Mouse (Mus musculus) olfactory bulb, adult 2 months (tissue): ENCODE data around the gene Nol11. TPM values are rescaled to one million over a fixed set of nuclear protein-coding genes. Genes with fewer than 3 reads are reported as not detected.

Experiments used
- H3K27ac ChIP-seq: fragments of 200-500 bp; 2 replicates; pipeline ENCODE4 v1.5.1; 2012; ENCODE audit warnings: low read depth, low read length; ENCODE audit not compliant: insufficient read depth
- H3K4me1 ChIP-seq: fragments of 200-500 bp; 2 replicates; pipeline ENCODE4 v1.6.1; 2012; ENCODE audit warnings: low read length; ENCODE audit not compliant: control insufficient read depth, insufficient read depth
- H3K4me3 ChIP-seq: fragments of 200-500 bp; 2 replicates; pipeline ENCODE4 v1.5.1; 2012; ENCODE audit warnings: mild to moderate bottlenecking, low read depth, low read length, moderate library complexity; ENCODE audit not compliant: insufficient read depth
- CTCF ChIP-seq: fragments of 200-500 bp; IDR thresholded peaks from 2 replicates; pipeline ENCODE4 v1.5.1; 2012; ENCODE audit warnings: low read depth, mild to moderate bottlenecking, low read length, moderate library complexity; ENCODE audit not compliant: insufficient read depth
- POLR2A ChIP-seq: fragments of 200-500 bp; IDR thresholded peaks from 2 replicates; pipeline ENCODE4 v1.6.1; 2012; ENCODE audit warnings: mild to moderate bottlenecking, low read depth, low read length, moderate library complexity; ENCODE audit not compliant: insufficient read depth
- WGBS: fragments of 180-500 bp; shearing (Covaris S2); methylation state at CpG from one replicate; pipeline ENCODE4 v1.1.7; 2018; 5-methylcytosine and 5-hydroxymethylcytosine counted together
- polyA plus RNA-seq: library from polyadenylated mRNA; stranded (reverse); fragments of >200 nt; gene quantifications from 2 replicates; pipeline ENCODE4 v1.2.4, GENCODE M21; 2012; ENCODE audit warnings: low replicate concordance; ENCODE audit not compliant: missing spikeins, insufficient read depth, insufficient read length

Nol11 gene
- polyA plus RNA-seq, 1 experiment, result not detected

DNA sequence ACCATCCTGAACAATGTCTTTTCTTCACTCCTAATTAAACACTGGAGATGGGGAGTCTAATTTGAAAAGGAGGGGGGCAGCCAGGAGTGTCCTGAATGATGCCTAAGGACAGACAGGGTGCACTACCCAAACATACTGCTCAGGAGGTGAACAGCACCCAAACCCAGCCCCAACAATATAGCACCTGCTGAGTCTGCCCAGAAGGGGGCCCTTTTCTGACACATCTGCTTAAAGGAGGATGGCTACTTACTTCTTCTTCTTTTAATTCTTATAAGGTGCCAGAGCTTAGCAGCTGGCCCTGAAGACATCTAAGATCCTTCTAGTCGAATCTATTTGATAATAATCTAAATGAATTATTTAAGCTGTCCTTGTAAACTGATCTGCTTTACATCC lies 34.0 kb upstream of the Nol11 start:
- H3K27ac ChIP-seq, result no peak overlapping the region
- TF ChIP-seq CTCF (no peak), POLR2A (no peak)
- 66% methylated on average over 1 of the region's 1 CpGs for WGBS

DNA sequence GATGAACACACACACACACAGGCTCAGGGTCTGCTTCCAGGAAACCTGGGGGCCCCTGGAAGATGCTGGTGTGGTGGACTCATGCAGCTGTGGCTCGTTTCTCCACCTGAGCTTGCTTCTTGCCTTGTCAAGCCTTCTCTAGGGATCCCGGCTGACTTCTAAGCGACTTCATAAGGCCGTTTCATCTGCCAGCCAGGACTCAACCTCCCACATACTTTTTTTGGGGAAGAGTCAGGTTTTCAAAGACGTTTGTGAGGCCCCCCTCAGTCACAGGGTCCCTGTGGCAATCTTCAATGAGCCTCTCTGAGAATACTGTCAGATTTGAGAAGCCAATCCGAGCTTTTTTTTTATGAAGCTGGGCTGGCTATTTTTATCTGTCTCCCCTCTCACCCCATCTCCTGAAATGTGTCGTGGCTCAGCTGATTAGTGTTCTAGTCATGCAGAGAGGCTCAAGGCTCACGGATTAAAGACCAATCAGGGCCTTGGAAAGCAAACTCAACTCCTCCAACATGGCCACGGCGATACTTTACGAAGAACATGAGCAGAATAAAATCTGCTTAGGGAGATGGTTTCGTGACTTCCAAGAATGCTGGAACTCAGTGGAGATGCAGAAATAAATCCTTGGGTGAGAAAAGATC lies 33.5 kb upstream of the Nol11 start:
- TF ChIP-seq CTCF (no peak), POLR2A (no peak)
- H3K27ac ChIP-seq, result no peak overlapping the region
- no peaks in the 10 kb centered on the region; the same call in 1 of the 2 replicates for H3K4me1 ChIP-seq
- 53% methylated on average over 12 of the region's 12 CpGs for WGBS
- no peak overlapping the region for H3K4me3 ChIP-seq

More for the DNA sequence above, 34.0 kb upstream of the Nol11 start:
- Histone ChIP-seq H3K4me1 (no peaks in the 10 kb centered on the region; the same call in 1 of the 2 replicates), H3K4me3 (no peak overlapping the region)

DNA sequence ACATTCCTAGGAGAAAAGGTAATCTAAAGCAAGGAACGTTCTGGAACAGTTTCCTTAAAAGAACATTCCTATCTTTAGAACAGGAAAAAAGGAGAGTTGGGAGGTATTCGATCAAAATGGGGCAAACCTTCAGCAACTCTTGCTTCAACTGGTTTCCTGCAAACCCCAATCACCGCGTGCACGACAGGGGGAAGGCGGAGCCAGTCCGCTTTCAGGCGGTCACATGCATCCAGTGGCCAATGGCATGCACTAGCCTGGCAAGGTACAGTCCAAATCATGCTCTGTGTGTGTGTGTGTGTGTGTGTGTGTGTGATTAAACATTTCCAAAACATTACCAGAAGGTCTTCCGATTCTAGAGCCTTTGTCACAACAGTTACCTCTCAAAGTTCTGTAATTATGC lies 25.9 kb upstream of the Nol11 start:
- Histone ChIP-seq H3K4me3 (no peak overlapping the region), H3K4me1 (no peaks in the 10 kb centered on the region), H3K27ac (no peak overlapping the region)
- TF ChIP-seq CTCF (no peak), POLR2A (no peak)
- 85% methylated on average over 9 of the region's 9 CpGs for WGBS

DNA sequence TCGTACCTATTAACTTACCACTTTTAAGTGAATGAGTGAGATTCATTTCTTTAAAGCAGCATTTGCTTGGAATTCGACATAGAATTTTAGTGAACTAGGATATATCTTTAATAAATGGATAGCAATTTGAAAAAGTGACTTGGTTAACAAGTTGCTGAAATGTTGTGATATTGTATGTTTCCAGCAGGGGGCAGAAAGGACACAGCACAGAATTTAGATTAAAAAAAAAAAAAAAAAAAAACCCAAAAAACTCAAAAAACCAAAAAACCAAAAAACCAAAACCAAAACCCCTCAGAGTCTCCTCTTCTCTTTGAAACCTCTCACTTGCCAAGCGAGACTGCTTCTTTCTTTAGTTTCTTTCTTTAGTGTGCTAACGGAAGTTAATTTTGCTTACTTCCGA lies 24.6 kb upstream of the Nol11 start:
- Histone ChIP-seq H3K4me1 (no peaks in the 10 kb centered on the region), H3K27ac (no peak overlapping the region), H3K4me3 (no peak overlapping the region)
- TF ChIP-seq POLR2A (no peak), CTCF (no peak)
- WGBS, result 78% methylated on average over 5 of the region's 5 CpGs

DNA sequence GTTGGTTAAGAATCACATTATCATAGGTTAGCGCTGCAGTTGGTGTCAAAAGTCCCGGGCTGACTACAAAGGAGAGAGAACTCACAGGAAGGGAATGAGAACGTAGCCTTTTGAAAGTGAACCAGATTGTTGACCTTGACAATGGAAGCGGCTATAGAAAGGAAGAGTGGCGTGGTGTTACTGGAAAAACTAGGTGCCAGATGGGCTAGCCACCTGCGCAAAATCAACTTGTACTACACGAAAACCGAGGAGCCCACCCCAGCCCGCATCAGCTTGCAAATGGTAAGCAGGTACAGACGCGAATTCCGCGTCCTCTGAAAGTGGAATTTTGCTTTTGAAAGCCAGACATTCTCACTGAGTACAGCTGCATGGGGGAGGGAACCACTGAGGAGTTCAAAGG lies 20.6 kb upstream of the Nol11 start:
- H3K4me3 ChIP-seq, result no peak overlapping the region
- no peak overlapping the region for H3K27ac ChIP-seq
- TF ChIP-seq POLR2A (no peak), CTCF (no peak)
- H3K4me1 ChIP-seq, result no peaks in the 10 kb centered on the region
- WGBS, result 82% methylated on average over 13 of the region's 13 CpGs

DNA sequence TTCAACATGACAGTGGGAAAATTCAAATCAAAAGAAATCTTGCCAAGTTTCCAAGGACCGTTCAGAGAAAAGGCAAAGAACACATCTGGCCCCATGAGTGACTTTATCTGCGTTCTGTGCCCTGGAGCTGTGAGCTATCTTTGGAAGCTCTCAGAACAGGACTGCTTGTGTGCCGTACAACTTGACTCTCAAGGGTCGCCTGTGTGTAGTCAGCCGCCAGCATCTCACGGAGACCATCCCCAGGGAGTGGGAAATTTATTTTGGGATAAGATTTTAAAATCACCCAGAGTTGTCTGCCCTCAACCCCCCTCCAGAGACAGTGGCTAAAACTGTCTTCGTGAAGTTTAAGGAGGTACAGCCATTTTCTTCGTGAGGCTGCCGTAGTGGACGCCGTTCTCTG lies 12.6 kb upstream of the Nol11 start:
- Histone ChIP-seq H3K4me1 (no peaks in the 10 kb centered on the region), H3K27ac (no peak overlapping the region), H3K4me3 (no peak overlapping the region)
- WGBS, result 79% methylated on average over 11 of the region's 11 CpGs
- TF ChIP-seq CTCF (no peak), POLR2A (no peak)

DNA sequence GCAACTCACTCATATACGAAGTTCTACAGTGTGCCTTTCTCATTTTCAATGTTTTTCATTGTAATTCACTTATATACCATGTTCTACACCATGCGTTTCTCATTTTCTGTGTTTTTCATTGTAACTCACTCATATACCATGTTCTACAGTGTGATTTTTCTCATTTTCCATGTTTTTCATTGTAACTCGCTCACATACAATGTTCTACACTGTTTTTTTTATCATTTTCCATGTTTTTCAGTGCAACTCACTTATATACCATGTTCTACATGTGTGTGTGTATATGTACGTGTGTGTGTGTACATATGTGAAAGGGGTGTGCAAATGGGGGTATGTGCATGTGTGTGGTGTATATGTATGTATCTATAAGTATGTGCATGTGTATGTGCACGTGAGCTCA lies 10.1 kb upstream of the Nol11 start:
- Histone ChIP-seq H3K4me1 (no peaks in the 10 kb centered on the region), H3K27ac (no peak overlapping the region), H3K4me3 (no peak overlapping the region)
- TF ChIP-seq POLR2A (no peak), CTCF (no peak)
- 74% methylated on average over 5 of the region's 5 CpGs for WGBS

DNA sequence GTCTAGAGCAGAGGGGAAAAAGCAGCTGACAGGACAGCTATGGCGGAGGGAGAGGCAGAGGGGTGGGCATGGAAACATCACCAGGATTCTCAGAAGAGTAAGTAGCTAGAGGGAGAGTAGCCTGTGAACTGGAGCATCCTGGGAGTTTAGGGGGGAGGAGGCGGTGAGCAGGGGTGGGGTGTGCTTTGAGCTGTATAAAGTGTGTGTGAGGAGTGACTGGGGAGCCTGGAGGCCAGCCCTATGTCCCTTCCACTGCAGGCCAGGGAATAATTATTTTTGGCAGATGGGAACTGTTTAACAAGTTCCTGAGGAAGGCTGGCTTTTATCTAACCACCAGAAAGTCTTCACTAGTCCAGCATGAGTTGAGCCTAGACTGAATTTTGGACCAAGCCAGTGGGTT lies 6.2 kb upstream of the Nol11 start:
- 70% methylated on average over 2 of the region's 2 CpGs for WGBS
- no peaks in the 10 kb centered on the region for H3K4me1 ChIP-seq
- TF ChIP-seq POLR2A (no peak), CTCF (no peak)
- H3K4me3 ChIP-seq, result no peak overlapping the region
- no peak overlapping the region for H3K27ac ChIP-seq

DNA sequence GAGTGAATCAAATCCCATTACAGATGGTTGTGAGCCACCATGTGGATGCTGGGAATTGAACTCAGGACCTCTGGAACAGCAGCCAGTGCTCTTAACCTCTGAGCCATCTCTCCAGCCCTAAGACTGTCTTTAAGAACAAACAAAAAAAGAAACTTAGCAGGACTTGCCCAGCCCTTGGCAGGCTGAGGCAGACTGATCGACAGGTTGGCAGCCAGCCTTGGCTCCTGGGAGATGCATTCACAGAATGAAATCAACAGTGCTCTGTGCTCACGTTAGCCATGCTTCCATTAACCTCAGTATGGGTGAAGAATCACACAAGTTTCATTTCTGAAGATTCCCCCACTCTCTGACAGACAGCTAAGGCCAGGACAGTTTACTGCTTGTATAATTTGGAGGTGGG lies 1.2 kb upstream of the Nol11 start:
- Histone ChIP-seq H3K4me1 (no peaks in the 10 kb centered on the region), H3K4me3 (no peak overlapping the region), H3K27ac (no peak overlapping the region)
- no peak for TF ChIP-seq POLR2A
- TF ChIP-seq CTCF, result no peak
- WGBS, result 29% methylated on average over 2 of the region's 2 CpGs

DNA sequence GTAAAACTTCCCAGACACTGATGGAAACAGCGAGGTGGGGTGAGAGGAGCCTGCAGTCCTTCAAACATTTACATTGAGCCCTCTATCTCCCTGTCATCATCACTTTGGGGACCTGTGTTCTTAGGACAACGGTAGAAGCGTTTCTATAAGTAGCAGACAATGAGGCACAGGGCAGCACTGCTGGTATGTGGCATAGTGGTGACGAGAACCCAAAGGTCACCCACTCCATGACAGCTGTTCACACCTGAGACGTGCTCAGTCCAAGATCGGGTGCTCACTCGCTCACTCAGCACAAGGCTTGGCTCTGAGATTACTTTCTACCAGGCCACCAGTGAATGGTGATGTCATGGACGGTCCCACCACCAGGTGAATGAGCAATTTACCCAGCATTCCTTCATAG lies 5.4 kb downstream of the Nol11 start:
- Histone ChIP-seq H3K27ac (no peak overlapping the region), H3K4me3 (no peak overlapping the region), H3K4me1 (no peaks in the 10 kb centered on the region)
- TF ChIP-seq POLR2A (no peak), CTCF (no peak)
- 89% methylated on average over 8 of the region's 8 CpGs for WGBS
